Mouse (Mus musculus): ENCODE results near the gene Smc5. TPM values are rescaled to one million over a fixed set of nuclear protein-coding genes. Genes with fewer than 3 reads are reported as not detected.

The Smc5 gene
- polyA plus RNA-seq, 1 experiment, result 109 TPM

DNA sequence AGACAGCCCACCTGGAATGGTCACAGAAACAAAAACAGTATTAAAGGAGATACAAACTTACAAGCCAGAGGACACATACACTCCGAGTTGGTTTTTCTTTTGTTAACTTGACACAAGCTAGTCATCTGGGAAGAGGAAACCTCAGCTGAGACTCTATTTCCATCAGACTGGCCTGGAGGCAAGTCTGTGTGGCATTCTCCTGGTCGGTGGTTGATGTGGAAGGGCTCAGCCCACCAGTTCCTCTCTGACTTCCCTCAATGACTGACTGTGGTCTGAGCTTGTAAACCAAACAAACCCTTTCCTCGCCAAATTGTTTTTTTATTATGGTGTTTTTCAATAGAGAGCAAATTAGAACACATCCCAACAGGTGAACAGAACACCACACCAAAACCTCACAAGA lies 80.6 kb downstream of the Smc5 start:
- H3K4me3 ChIP-seq (ENCODE audit: insufficient read depth, low read length), result no peak overlapping the region
- no peaks in the 10 kb centered on the region for H3K4me1 ChIP-seq (ENCODE audit: control insufficient read depth, insufficient read depth, low read length)
- H3K27ac ChIP-seq (ENCODE audit: insufficient read depth, low read length), result no peak overlapping the region
- TF ChIP-seq CTCF (IDR thresholded peaks at IDR 0.05; ENCODE audit: borderline replicate concordance, insufficient read depth, low read length) (no peak), POLR2A (IDR thresholded peaks at IDR 0.05; ENCODE audit: low read depth, low read length) (no peak)

DNA sequence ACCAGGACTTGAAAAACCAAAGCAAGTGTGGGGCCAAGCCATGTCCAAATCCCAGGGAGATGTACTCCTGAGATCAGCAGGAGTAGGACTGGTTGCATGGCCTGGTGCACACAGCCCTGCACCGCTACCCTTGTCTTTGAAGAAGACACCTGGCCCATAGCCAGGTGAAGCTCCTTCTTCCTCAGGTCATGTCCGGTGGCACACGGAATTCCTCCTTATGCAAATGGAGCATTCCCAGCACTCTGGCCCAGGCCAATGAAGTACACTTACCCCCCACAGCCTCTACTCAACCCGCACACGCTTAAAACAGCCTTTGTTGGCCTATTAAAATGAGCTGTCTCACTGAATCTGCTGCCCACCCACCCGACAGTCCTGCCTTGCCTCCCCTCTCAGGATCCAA lies 82.2 kb downstream of the Smc5 start:
- Histone ChIP-seq H3K27ac (ENCODE audit: insufficient read depth, low read length) (no peak overlapping the region), H3K4me1 (ENCODE audit: control insufficient read depth, insufficient read depth, low read length) (no peaks in the 10 kb centered on the region), H3K4me3 (ENCODE audit: insufficient read depth, low read length) (no peak overlapping the region)
- TF ChIP-seq CTCF (IDR thresholded peaks at IDR 0.05; ENCODE audit: borderline replicate concordance, insufficient read depth, low read length) (no peak), POLR2A (IDR thresholded peaks at IDR 0.05; ENCODE audit: low read depth, low read length) (no peak)

DNA sequence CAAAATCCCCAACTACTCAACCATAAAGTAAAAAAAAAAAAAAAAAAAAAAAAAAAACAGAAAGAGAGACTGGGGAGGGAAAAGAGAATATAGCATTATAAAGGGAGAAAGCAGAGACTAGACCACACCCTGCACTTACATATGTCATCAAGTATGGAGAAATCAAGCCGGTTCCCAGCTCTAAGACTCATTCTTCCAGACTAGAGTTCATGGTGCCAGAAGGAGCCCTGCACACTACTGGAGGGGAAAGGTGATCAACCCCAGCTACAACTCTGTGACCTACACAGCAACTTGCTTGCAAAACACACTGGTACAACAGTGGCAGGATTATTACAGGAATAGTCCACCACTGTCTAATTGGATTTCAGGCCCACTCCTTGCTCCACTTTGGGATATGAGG lies 84.0 kb downstream of the Smc5 start:
- TF ChIP-seq POLR2A (IDR thresholded peaks at IDR 0.05; ENCODE audit: low read depth, low read length), result no peak
- no peak for TF ChIP-seq CTCF (IDR thresholded peaks at IDR 0.05; ENCODE audit: borderline replicate concordance, insufficient read depth, low read length)
- Histone ChIP-seq H3K4me3 (ENCODE audit: insufficient read depth, low read length) (no peak overlapping the region), H3K27ac (ENCODE audit: insufficient read depth, low read length) (no peak overlapping the region), H3K4me1 (ENCODE audit: control insufficient read depth, insufficient read depth, low read length) (no peaks in the 10 kb centered on the region)

DNA sequence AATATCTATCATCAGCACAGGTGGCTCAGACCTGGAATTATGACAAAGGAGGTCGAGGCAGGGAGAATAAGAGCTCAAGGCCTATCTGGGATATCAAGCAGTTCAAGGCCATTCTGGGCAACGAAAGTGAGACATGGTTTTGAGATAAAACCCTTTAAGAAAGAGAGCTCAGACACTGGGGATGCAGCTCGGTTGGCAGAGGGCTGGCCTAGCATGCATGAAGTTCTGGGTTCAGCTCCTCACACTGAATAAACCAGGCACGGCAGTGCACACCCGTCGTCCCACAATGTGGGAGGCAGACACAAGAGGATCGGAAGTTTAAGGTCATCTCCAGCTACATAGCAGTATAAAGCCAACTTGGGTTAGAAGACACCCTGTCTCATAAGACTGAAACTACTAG lies 84.7 kb downstream of the Smc5 start:
- no peak for TF ChIP-seq CTCF (IDR thresholded peaks at IDR 0.05; ENCODE audit: borderline replicate concordance, insufficient read depth, low read length)
- TF ChIP-seq POLR2A (IDR thresholded peaks at IDR 0.05; ENCODE audit: low read depth, low read length), result no peak
- no peak overlapping the region for H3K27ac ChIP-seq (ENCODE audit: insufficient read depth, low read length)
- H3K4me3 ChIP-seq (ENCODE audit: insufficient read depth, low read length), result no peak overlapping the region

DNA sequence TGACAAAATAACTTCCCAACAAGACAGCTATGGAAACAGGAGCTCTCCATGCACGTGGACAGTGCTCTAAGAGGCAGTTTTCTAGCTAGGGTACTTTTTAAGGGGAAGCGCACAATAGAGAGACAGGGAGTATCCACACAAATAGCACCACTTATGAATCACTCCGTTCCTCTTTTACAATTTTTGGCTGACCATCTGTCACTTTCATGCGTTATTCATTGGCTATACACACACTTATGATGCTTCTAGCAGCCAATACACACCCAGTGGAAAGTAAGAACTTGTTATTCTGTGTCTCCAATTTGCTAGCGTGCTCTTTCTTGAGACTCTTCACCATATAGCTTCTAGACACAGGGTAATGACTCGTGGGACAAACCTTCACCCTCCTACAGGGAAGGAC lies 86.0 kb downstream of the Smc5 start:
- Histone ChIP-seq H3K4me1 (ENCODE audit: control insufficient read depth, insufficient read depth, low read length) (no peaks in the 10 kb centered on the region), H3K27ac (ENCODE audit: insufficient read depth, low read length) (no peak overlapping the region), H3K4me3 (ENCODE audit: insufficient read depth, low read length) (no peak overlapping the region)
- TF ChIP-seq CTCF (IDR thresholded peaks at IDR 0.05; ENCODE audit: borderline replicate concordance, insufficient read depth, low read length) (no peak), POLR2A (IDR thresholded peaks at IDR 0.05; ENCODE audit: low read depth, low read length) (no peak)

More for the DNA sequence above, 84.7 kb downstream of the Smc5 start:
- H3K4me1 ChIP-seq (ENCODE audit: control insufficient read depth, insufficient read depth, low read length), result no peaks in the 10 kb centered on the region

DNA sequence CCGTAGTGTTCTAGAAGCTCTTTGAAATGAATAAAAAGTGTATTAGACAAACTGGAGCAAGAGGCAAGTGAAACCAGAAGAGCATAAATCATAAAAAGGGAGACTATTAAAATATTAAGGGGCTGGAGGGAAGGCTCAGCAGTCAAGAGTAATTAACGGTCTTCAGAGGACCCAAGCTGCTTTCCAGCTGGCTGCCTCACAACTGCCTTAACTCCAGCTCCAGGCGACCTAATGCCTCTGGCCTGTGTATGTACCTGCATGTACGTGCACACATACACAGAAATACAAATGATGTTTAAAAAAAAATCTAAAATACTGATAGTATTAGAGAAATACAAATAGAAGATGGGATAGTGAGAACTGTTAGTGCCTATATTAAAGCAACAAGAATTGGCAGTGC lies 89.6 kb downstream of the Smc5 start:
- no peak overlapping the region for H3K4me3 ChIP-seq (ENCODE audit: insufficient read depth, low read length)
- TF ChIP-seq CTCF (IDR thresholded peaks at IDR 0.05; ENCODE audit: borderline replicate concordance, insufficient read depth, low read length) (no peak), POLR2A (IDR thresholded peaks at IDR 0.05; ENCODE audit: low read depth, low read length) (no peak)
- no peak overlapping the region for H3K27ac ChIP-seq (ENCODE audit: insufficient read depth, low read length)
- no peaks in the 10 kb centered on the region for H3K4me1 ChIP-seq (ENCODE audit: control insufficient read depth, insufficient read depth, low read length)

DNA sequence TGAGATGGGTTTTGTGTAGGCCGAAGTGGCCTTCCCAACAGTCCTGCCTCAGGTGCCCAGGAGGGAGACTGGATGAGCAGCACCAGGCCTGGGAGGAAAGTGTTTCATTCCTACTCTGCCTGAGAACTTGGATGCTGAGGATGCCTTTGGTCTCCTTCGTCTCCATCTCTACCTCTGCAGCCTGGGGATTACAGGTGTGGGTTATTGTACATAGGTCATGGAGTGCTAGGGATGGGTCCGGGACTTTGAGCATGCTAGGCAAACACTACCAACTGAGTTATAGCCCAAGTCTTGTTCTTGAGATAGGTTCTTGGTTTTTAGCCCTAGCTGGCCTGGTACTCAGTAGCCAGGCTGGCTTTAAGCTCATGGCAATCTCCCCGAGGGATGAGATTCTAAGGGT lies 90.2 kb downstream of the Smc5 start:
- Histone ChIP-seq H3K4me3 (ENCODE audit: insufficient read depth, low read length) (no peak overlapping the region), H3K27ac (ENCODE audit: insufficient read depth, low read length) (no peak overlapping the region), H3K4me1 (ENCODE audit: control insufficient read depth, insufficient read depth, low read length) (peaks cover 2% of the 10 kb centered on the region; the same call in 1 of the 2 replicates)
- TF ChIP-seq POLR2A (IDR thresholded peaks at IDR 0.05; ENCODE audit: low read depth, low read length) (no peak), CTCF (IDR thresholded peaks at IDR 0.05; ENCODE audit: borderline replicate concordance, insufficient read depth, low read length) (no peak)

DNA sequence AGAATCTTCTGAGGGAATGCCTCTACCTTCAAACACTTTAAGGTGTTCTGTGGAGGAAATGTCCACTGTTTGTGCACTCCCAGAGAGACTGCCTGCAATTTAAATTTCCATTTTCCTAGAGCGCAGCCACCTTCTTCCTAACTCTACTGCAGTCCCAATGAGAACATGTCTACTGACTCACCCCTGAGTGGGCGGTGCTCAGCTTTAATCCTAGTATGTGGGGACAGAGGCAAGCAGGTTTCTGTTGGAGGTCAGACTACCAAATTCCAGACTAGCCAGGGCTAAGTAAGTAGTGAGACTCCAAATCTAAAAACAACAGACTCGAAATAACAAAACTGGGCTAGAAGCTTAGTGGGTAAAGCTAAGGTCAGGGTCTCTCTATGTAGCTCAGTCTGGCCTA lies 95.2 kb downstream of the Smc5 start:
- H3K4me3 ChIP-seq (ENCODE audit: insufficient read depth, low read length), result no peak overlapping the region
- H3K27ac ChIP-seq (ENCODE audit: insufficient read depth, low read length), result no peak overlapping the region
- peaks cover 3% of the 10 kb centered on the region; the same call in 1 of the 2 replicates for H3K4me1 ChIP-seq (ENCODE audit: control insufficient read depth, insufficient read depth, low read length)
- TF ChIP-seq CTCF (IDR thresholded peaks at IDR 0.05; ENCODE audit: borderline replicate concordance, insufficient read depth, low read length), result no peak
- TF ChIP-seq POLR2A (IDR thresholded peaks at IDR 0.05; ENCODE audit: low read depth, low read length), result no peak

DNA sequence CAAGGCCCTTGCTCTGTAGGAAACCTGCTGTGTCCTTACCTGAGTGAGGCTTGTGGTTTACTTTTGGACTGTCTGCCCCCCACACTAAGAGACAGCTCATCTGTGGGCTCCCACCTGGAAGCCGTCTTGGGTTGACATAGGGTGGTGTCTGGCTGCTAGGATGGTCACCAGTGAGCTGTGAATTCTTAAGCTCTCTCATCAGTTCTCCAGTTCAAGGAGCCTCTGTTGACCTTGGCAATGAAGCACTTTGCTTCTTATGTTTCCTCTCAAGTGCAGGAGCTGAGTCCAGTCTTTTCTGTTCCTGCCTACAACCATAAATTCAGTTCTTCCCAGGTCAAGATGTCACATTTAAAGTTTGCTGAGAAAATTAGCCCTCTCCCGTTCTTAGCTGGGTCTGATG lies 98.2 kb downstream of the Smc5 start:
- Histone ChIP-seq H3K4me3 (ENCODE audit: insufficient read depth, low read length) (no peak overlapping the region), H3K4me1 (ENCODE audit: control insufficient read depth, insufficient read depth, low read length) (peaks cover 3% of the 10 kb centered on the region; the same call in 1 of the 2 replicates), H3K27ac (ENCODE audit: insufficient read depth, low read length) (no peak overlapping the region)
- TF ChIP-seq POLR2A (IDR thresholded peaks at IDR 0.05; ENCODE audit: low read depth, low read length), result no peak
- no peak for TF ChIP-seq CTCF (IDR thresholded peaks at IDR 0.05; ENCODE audit: borderline replicate concordance, insufficient read depth, low read length)

DNA sequence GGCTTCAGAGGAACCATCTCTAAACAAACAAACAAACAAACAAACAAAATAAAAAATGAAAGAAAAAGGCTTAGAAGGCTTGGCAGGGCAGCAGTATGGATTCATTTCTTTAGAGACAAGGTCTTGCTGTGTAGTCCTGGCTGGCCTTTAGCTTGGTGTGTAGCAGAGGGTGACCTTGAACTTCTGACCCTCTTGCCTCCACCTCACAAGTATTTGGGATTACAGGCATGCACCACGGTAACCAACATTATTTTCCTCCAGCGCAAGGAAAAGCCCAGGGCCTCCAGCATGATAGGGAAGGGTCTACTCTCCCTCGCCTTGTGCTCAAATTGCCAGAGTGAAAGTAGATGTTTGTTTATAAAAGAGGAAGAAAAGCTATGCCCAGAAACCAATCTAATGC lies 98.6 kb downstream of the Smc5 start:
- H3K4me1 ChIP-seq (ENCODE audit: control insufficient read depth, insufficient read depth, low read length), result peaks cover 3% of the 10 kb centered on the region; the same call in 1 of the 2 replicates

DNA sequence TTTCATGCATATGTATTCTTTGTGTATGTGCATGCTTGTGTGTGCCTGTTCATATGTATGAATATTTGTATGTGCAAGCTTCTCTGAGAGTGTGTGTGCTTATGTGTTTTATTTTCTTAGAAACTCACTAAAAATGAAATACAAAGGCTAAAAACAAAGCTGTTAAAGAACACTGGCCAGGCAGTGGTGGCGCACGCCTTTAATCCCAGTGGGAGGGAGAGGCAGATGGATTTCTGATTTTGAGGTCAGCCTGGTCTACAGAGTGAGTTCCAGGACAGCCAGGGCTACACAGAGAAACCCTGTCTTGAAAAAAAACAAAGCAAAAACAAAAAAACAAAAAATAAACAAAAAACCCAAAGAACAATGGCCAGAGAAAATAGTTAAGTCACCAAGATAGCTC lies 102.6 kb downstream of the Smc5 start:
- no peak overlapping the region for H3K27ac ChIP-seq (ENCODE audit: insufficient read depth, low read length)
- H3K4me3 ChIP-seq (ENCODE audit: insufficient read depth, low read length), result no peak overlapping the region
- no peaks in the 10 kb centered on the region for H3K4me1 ChIP-seq (ENCODE audit: control insufficient read depth, insufficient read depth, low read length)
- TF ChIP-seq CTCF (IDR thresholded peaks at IDR 0.05; ENCODE audit: borderline replicate concordance, insufficient read depth, low read length) (no peak), POLR2A (IDR thresholded peaks at IDR 0.05; ENCODE audit: low read depth, low read length) (no peak)

More for the DNA sequence above, 98.6 kb downstream of the Smc5 start:
- TF ChIP-seq POLR2A (IDR thresholded peaks at IDR 0.05; ENCODE audit: low read depth, low read length), result no peak
- TF ChIP-seq CTCF (IDR thresholded peaks at IDR 0.05; ENCODE audit: borderline replicate concordance, insufficient read depth, low read length), result no peak
- Histone ChIP-seq H3K27ac (ENCODE audit: insufficient read depth, low read length) (no peak overlapping the region), H3K4me3 (ENCODE audit: insufficient read depth, low read length) (no peak overlapping the region)

Measured in embryonic fibroblast, embryonic 13.5 days (primary cell).